Mouse (Mus musculus) heart, postnatal 0 days (tissue): ENCODE results near the gene Olfr592. TPM values are rescaled to one million over a fixed set of nuclear protein-coding genes. Genes with fewer than 3 reads are reported as not detected.

ENCODE experiments used
- ATAC-seq: fragments of 200-750 bp; cut with Nextera tagmentation; 2 replicates; pipeline ENCODE4 v1.8.0; 2017; ENCODE audit warnings: low read depth, moderate number of reproducible peaks, moderate library complexity; ENCODE audit not compliant: insufficient read depth
- DNase-seq: peaks from one replicate; pipeline ENCODE4 v3.0.0-alpha.2; 2016; ENCODE audit warnings: low spot score
- H3K27ac ChIP-seq: fragments of 300-500 bp; sonication (generic); 2 replicates; pipeline ENCODE4 v1.5.1; 2014; ENCODE audit warnings: low read depth, mild to moderate bottlenecking
- H3K27me3 ChIP-seq: fragments of 300-500 bp; sonication (generic); 2 replicates; pipeline ENCODE4 v1.6.1; 2014; ENCODE audit warnings: low read length, mixed read lengths; ENCODE audit not compliant: control insufficient read depth, insufficient read depth
- H3K36me3 ChIP-seq: fragments of 300-500 bp; sonication (generic); replicated peaks from 2 replicates; pipeline ENCODE4 v1.6.1; 2014; ENCODE audit warnings: low read length, mixed read lengths; ENCODE audit not compliant: control insufficient read depth, insufficient read depth
- H3K4me1 ChIP-seq: fragments of 300-500 bp; sonication (generic); 2 replicates; pipeline ENCODE4 v1.6.1; 2014; ENCODE audit warnings: antibody characterized with exemption; ENCODE audit not compliant: control insufficient read depth, insufficient read depth
- H3K4me2 ChIP-seq: fragments of 300-500 bp; sonication (generic); 2 replicates; pipeline ENCODE4 v1.6.1; 2014; ENCODE audit warnings: low read depth, mild to moderate bottlenecking, low read length, moderate library complexity
- H3K4me3 ChIP-seq: fragments of 300-500 bp; sonication (generic); 2 replicates; pipeline ENCODE4 v1.5.1; 2014; ENCODE audit warnings: low read depth, low read length
- H3K9ac ChIP-seq: fragments of 300-500 bp; sonication (generic); replicated peaks from 2 replicates; pipeline ENCODE4 v1.6.1; 2014; ENCODE audit warnings: low read depth, low read length, mixed read lengths
- H3K9me3 ChIP-seq: fragments of 300-500 bp; sonication (generic); replicated peaks from 2 replicates; pipeline ENCODE4 v1.6.1; 2016; ENCODE audit warnings: low read length; ENCODE audit not compliant: control insufficient read depth
- CTCF ChIP-seq: IDR thresholded peaks from 2 replicates; pipeline ENCODE4 v1.5.1; 2016; ENCODE audit warnings: antibody characterized with exemption, control low read depth, low read depth
- EP300 ChIP-seq: IDR thresholded peaks from 2 replicates; pipeline ENCODE4 v1.6.1; 2016; ENCODE audit warnings: antibody characterized with exemption, low read depth
- polyA plus RNA-seq: library from polyadenylated mRNA; unstranded; fragments of >200 nt; fragmentation: Nextera tagmentation; extraction: Ambion mirVana; gene quantifications from 2 replicates; pipeline ENCODE4 v1.2.1, GENCODE M21; 2015
- total RNA-seq: library from RNA; depleted of rRNA; stranded (reverse); fragments of >200 nt; gene quantifications from 2 replicates; pipeline ENCODE4 v1.2.3, GENCODE M21; 2014; ENCODE audit warnings: low replicate concordance; rRNA removed

Olfr592 gene
- total and polyA plus RNA-seq, 2 experiments from 2014 or later: not detected

DNA sequence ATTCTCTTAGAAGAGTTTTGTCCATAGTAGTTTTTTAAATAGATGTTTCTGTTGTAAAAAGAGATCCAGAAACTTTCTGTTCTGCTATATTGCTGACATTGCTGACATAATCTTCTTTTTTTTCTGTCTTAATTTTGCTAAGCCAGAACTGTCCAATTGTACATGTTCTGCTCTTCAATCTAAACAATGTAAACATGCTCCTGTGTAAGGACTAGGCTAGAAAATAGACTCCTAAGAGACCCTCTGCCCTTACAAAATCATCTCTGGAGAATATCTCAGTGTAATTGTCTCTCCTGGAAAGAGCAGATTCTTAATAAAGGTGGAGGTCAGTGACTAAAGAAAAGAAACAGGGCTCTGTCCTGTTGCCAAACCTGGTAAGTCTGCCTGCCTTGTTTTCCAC is 32.1 kb downstream of the Olfr592 start, which contains the start of gene Olfr594:
Gene Olfr594 (plus strand): TSS at position 301 of the 400 bp plus-strand sequence.
- Histone ChIP-seq H3K9ac (no peak within 1 kb of the TSS), H3K4me2 (no peak within 1 kb of the TSS), H3K27me3 (no peaks in the 10 kb centered on the region), H3K36me3 (no peaks in the 10 kb centered on the region), H3K9me3 (no peaks in the 10 kb centered on the region), H3K4me1 (no peaks in the 10 kb centered on the region), H3K27ac (no peak within 1 kb of the TSS), H3K4me3 (no peak within 1 kb of the TSS)
- no peak for DNase-seq
- no peak for TF ChIP-seq EP300
- TF ChIP-seq CTCF: no peak
- ATAC-seq: no peak

Other genes starting within 250 kb of the Olfr592 start
- not detected in 2 replicates for gene Olfr573-ps1, start 242.2 kb upstream of the Olfr592 start, total RNA-seq
- not detected in 2 replicates for gene Olfr573-ps1, start 242.2 kb upstream of the Olfr592 start, polyA plus RNA-seq
- not detected in 2 replicates for gene Olfr574, start 236.3 kb upstream of the Olfr592 start, total RNA-seq
- gene Olfr574, start 236.3 kb upstream of the Olfr592 start, polyA plus RNA-seq: not detected in 2 replicates
- not detected in 2 replicates for gene Olfr575, start 226.0 kb upstream of the Olfr592 start, total RNA-seq
- not detected in 2 replicates for gene Olfr575, start 226.0 kb upstream of the Olfr592 start, polyA plus RNA-seq
- not detected in 2 replicates for gene Olfr576, start 222.1 kb upstream of the Olfr592 start, total RNA-seq
- gene Olfr576, start 222.1 kb upstream of the Olfr592 start, polyA plus RNA-seq: not detected in 2 replicates
- not detected in 2 replicates for gene Olfr577, start 208.9 kb upstream of the Olfr592 start, total RNA-seq
- not detected in 2 replicates for gene Olfr577, start 208.9 kb upstream of the Olfr592 start, polyA plus RNA-seq
- not detected in 2 replicates for gene Olfr578, start 195.5 kb upstream of the Olfr592 start, total RNA-seq
- not detected in 2 replicates for gene Olfr578, start 195.5 kb upstream of the Olfr592 start, polyA plus RNA-seq
- not detected in 2 replicates for gene Olfr582, start 146.8 kb upstream of the Olfr592 start, total RNA-seq
- not detected in 2 replicates for gene Olfr582, start 146.8 kb upstream of the Olfr592 start, polyA plus RNA-seq
- gene Olfr583, start 133.5 kb upstream of the Olfr592 start, total RNA-seq: not detected in 2 replicates
- not detected in 2 replicates for gene Olfr583, start 133.5 kb upstream of the Olfr592 start, polyA plus RNA-seq
- gene Olfr584, start 102.9 kb upstream of the Olfr592 start, total RNA-seq: not detected in 2 replicates
- gene Olfr584, start 102.9 kb upstream of the Olfr592 start, polyA plus RNA-seq: not detected in 2 replicates
- not detected in 2 replicates for gene Olfr585, start 87.1 kb upstream of the Olfr592 start, total RNA-seq
- gene Olfr585, start 87.1 kb upstream of the Olfr592 start, polyA plus RNA-seq: not detected in 2 replicates
- gene Olfr586, start 59.2 kb upstream of the Olfr592 start, total RNA-seq: not detected in 2 replicates
- gene Olfr586, start 59.2 kb upstream of the Olfr592 start, polyA plus RNA-seq: not detected in 2 replicates
- not detected in 2 replicates for gene Olfr588-ps1, start 43.9 kb upstream of the Olfr592 start, total RNA-seq
- gene Olfr588-ps1, start 43.9 kb upstream of the Olfr592 start, polyA plus RNA-seq: not detected in 2 replicates
- gene Olfr589, start 28.4 kb upstream of the Olfr592 start, total RNA-seq: not detected in 2 replicates
- not detected in 2 replicates for gene Olfr589, start 28.4 kb upstream of the Olfr592 start, polyA plus RNA-seq
- not detected in 2 replicates for gene Olfr591, start 6.5 kb upstream of the Olfr592 start, total RNA-seq
- not detected in 2 replicates for gene Olfr591, start 6.5 kb upstream of the Olfr592 start, polyA plus RNA-seq
- not detected in 2 replicates for gene Olfr593, start 27.1 kb downstream of the Olfr592 start, total RNA-seq
- gene Olfr593, start 27.1 kb downstream of the Olfr592 start, polyA plus RNA-seq: not detected in 2 replicates
- gene Olfr594, start 32.2 kb downstream of the Olfr592 start, total RNA-seq: not detected in 2 replicates
- not detected in 2 replicates for gene Olfr594, start 32.2 kb downstream of the Olfr592 start, polyA plus RNA-seq
- not detected in 2 replicates for gene Usp17ld, start 67.7 kb downstream of the Olfr592 start, total RNA-seq
- not detected in 2 replicates for gene Usp17ld, start 67.7 kb downstream of the Olfr592 start, polyA plus RNA-seq
- gene Olfr596, start 120.8 kb downstream of the Olfr592 start, total RNA-seq: not detected in 2 replicates
- gene Olfr596, start 120.8 kb downstream of the Olfr592 start, polyA plus RNA-seq: not detected in 2 replicates
- not detected in 2 replicates for gene Olfr597, start 131.5 kb downstream of the Olfr592 start, total RNA-seq
- gene Olfr597, start 131.5 kb downstream of the Olfr592 start, polyA plus RNA-seq: not detected in 2 replicates
- gene Olfr598, start 138.8 kb downstream of the Olfr592 start, total RNA-seq: not detected in 2 replicates
- not detected in 2 replicates for gene Olfr598, start 138.8 kb downstream of the Olfr592 start, polyA plus RNA-seq
- not detected in 2 replicates for gene Olfr599, start 151.1 kb downstream of the Olfr592 start, total RNA-seq
- not detected in 2 replicates for gene Olfr599, start 151.1 kb downstream of the Olfr592 start, polyA plus RNA-seq
- gene Olfr600, start 164.9 kb downstream of the Olfr592 start, total RNA-seq: not detected in 2 replicates
- not detected in 2 replicates for gene Olfr600, start 164.9 kb downstream of the Olfr592 start, polyA plus RNA-seq
- not detected in 2 replicates for gene Olfr601, start 177.9 kb downstream of the Olfr592 start, total RNA-seq
- gene Olfr601, start 177.9 kb downstream of the Olfr592 start, polyA plus RNA-seq: not detected in 2 replicates
- gene Olfr603, start 201.4 kb downstream of the Olfr592 start, total RNA-seq: not detected in 2 replicates
- gene Olfr603, start 201.4 kb downstream of the Olfr592 start, polyA plus RNA-seq: not detected in 2 replicates
- not detected in 2 replicates for gene Usp17lc, start 230.3 kb downstream of the Olfr592 start, total RNA-seq
- 0.12 and 0.19 TPM in 2 replicates for gene Usp17lc, start 230.3 kb downstream of the Olfr592 start, polyA plus RNA-seq